Mouse (Mus musculus): ENCODE measurements around the gene Qrich2. TPM values are rescaled to one million over a fixed set of nuclear protein-coding genes. Genes with fewer than 3 reads are reported as not detected.
A peak's percentile ranks its signal among the peaks of the same experiment; 100 is the strongest.
"Not testable (repeated sequence)": the region's sequence is repeated elsewhere in the genome, so short reads cannot be mapped to it uniquely, and the experiment has no call there.

Qrich2 gene
- total RNA-seq, 2 experiments from 2014 or later = not detected

DNA sequence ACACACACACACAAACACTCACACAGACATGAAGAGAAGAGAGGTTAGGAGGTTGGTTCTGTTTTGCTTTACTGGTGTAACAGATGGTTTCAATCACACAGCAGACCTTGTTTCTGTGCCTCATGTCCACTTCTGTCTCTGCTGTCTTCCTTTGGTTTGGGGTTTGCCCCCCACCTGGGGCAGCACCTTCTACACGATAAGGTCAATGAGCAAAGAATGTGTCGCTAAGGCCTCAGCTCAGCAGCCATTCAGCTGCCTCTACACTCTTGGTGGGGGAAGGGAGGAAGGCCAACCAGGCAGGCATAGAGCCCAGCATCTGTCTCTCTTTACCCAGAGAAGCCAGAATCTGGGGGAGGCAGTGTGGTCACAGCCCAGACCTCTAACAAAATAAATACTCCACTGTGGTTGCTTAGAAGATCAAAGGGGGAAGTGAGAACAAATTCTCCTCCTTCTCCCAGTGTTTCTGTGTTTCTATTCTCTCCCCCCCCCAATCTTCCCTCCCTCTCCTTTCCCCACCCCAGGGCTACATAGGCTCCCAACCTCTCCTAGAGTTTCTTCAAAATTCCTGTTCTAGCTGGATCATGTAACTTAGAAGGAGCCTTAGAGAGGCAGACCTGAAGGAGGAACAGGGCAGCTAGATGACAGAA is 47.7 kb downstream of the Qrich2 start:
- DNase-seq = peak; percentile 33 to 56

DNA sequence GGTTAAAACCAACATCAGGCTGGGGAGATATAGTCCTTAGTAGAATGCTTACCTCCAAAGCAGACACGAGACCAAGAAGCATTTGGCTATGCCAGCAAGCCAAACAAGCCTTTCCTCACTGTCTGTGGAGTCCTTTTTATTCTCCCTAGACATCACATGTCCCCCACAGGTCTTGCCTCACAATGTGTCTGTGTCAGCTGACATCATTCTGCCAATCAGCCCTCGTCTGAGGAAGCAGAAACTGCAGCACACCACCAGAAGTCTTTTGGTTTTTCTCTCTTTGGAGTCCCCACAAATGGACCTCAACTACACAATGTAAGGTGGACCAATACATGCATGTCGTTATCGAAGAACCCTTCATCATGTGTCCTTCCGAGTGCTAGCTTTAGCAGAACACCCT is 49.0 kb downstream of the Qrich2 start:
- no peak for DNase-seq
- intact Hi-C loops (cut with DNase I) = loop anchor here (2.0 kb wide), 1 partner anchor 16 kb away; no protein-coding TSS in a partner anchor

More for the DNA sequence above, 47.7 kb downstream of the Qrich2 start:
- intact Hi-C loops (cut with DNase I) = no loop called here

DNA sequence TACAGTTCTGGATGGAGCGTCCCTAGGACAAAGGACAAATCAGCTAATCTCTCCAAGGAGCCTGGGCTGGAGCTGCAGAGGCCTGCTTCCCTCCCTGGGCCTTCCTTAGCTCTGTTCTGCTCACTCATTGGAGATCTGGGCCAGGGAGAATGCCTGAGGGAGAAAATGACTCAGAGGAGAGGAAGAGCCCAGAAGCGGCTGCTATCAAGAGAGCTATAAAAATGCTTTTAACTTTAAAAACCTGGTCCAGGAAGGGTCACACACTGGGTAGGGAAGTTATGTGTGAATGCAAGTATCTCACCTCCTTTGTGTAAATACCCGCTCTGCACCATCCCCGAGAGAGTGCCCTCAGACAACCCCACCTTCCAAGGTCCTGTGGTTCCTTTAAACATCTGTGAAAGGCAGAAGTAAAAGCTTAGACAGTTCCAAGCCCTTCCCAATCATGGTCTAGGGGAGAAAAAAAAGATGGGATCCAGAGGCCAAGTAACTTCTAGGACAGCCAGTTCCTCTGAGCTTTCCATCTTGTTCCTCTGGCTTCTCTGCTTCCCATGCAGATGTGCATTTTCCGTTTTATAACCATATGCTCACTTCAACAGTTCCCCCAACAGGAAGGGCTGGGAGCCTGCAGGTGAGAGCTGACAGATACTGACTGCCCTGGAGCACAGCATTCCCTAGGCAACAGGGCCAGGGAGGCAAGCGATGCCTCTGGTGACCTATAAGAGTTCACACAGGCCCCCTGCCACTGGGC is 49.7 kb downstream of the Qrich2 start:
- peak; percentile 41 to 52 for DNase-seq
- intact Hi-C loops (cut with DNase I) = loop anchor here (2.0 kb wide), 1 partner anchor 16 kb away; no protein-coding TSS in a partner anchor

DNA sequence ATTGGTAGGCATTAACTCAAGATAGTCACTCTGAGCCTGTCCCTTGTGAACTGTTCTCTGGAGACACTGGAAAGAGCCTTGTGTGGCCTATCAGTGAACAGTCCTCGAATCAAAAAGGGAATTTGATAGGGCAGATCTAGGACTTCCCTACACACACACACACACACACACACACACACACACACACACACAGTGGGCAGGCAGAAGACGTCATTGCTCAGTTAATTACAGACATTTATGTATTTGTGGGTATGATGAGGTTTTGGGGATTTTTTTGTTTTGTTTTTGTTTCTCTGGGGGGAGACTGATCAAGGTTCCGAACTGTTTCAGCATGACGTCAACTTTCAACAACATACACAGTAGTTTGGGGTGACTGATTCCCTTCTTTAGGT is 52.4 kb downstream of the Qrich2 start:
- intact Hi-C loops (cut with DNase I) = no loop called here
- no peak for DNase-seq

- DNase-seq = peak; percentile 85 to 91
- intact Hi-C loops (cut with DNase I) = no loop called here
Measured at GRCm38 (mm10) chr11:116412904-116413630, 53.0 kb downstream of the Qrich2 start, which contains the start of gene Rnf157. Gene Rnf157, minus strand, starts transcription at chr11:116413032.

- intact Hi-C loops (cut with DNase I) = no loop called here
Measured at GRCm38 (mm10) chr11:116412028-116412827, 53.8 kb downstream of the Qrich2 start.

DNA sequence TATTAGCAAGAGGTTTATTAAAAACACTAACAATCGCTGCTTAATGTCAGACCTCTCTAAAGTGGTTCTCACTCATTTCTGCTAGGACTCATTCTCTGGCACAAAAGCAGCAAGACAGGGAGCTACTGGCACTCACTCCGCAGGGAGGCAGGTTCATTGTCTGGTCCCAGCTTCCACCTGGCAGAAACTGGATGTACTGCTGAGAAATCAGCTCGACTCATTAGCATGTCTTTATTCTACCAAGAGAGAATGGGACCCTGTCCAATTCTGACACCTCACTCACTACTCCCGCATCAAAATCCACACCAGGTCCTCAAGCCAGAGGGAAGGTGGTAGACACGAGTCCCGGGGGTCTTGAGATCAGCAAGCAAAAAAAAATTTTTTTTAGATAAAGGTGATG is 54.5 kb downstream of the Qrich2 start:
- intact Hi-C loops (cut with DNase I) = no loop called here
- DNase-seq = no peak

More at GRCm38 (mm10) chr11:116412028-116412827, 53.8 kb downstream of the Qrich2 start:
- DNase-seq = peak in 1 of 2 experiments; percentile 27

GRCm38 (mm10) chr11:116410415-116410814 is 55.6 kb downstream of the Qrich2 start:
- DNase-seq; intact Hi-C loops (cut with DNase I): not testable (repeated sequence)

DNA sequence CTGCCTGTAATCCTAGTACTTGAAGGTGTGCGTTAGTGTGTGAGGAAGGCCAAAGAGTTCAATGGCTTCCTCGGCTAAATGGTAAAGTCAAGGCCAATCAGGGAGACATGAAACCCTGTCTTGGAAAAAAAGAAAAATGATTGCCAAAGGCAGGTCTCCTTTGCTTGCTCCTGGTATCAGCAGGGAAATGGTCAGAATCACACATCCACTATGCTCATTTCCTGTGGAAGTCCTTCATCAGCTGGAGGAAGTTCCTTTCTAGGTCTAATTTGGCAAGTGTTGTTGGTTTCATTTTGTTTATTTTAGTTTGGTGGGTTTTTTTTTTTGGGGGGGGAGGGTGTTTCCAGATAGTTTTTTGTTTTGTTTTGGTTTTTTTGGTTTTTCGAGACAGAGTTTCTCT is 57.0 kb downstream of the Qrich2 start:
- intact Hi-C loops (cut with DNase I) = no loop called here
- DNase-seq = no peak

GRCm38 (mm10) chr11:116406231-116406728 is 59.8 kb downstream of the Qrich2 start:
- intact Hi-C loops (cut with DNase I) = no loop called here
- no peak for DNase-seq

- DNase-seq = no peak
- intact Hi-C loops (cut with DNase I) = no loop called here
Measured at GRCm38 (mm10) chr11:116405601-116406000, 60.4 kb downstream of the Qrich2 start.

- no peak for DNase-seq
- intact Hi-C loops (cut with DNase I) = no loop called here
Measured at GRCm38 (mm10) chr11:116400560-116400959, 65.5 kb downstream of the Qrich2 start.

GRCm38 (mm10) chr11:116398348-116398677 is 67.7 kb downstream of the Qrich2 start:
- intact Hi-C loops (cut with DNase I) = no loop called here
- no peak for DNase-seq

- DNase-seq = no peak
- intact Hi-C loops (cut with DNase I) = no loop called here
Measured at GRCm38 (mm10) chr11:116397517-116398347, 68.3 kb downstream of the Qrich2 start.

DNA sequence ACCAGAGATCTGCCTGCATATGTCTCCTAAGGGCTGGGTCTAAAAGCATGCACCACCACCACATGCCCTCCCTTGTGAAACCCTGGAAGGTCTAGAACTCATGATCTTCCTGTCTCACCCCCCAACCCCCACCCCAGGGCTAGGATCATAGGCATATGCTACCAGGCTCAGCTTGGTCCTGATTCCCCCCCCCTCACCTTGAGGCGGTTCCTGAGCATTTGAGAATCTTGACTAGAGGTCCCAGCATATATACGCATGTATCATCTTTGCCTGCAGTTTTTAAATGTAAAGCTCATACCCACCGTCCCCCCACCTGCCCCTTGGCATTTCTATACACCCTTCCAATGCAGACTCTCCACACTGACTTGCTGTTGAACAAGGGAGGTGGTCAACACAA is 69.1 kb downstream of the Qrich2 start:
- DNase-seq = no peak
- intact Hi-C loops (cut with DNase I) = no loop called here

- intact Hi-C loops (cut with DNase I) = no loop called here
- DNase-seq = no peak
Measured at GRCm38 (mm10) chr11:116396276-116396933, 69.6 kb downstream of the Qrich2 start.

GRCm38 (mm10) chr11:116394769-116395168 is 71.3 kb downstream of the Qrich2 start:
- no peak for DNase-seq
- intact Hi-C loops (cut with DNase I) = no loop called here
